Mouse (Mus musculus): ENCODE measurements around the gene Apobec4. TPM values are rescaled to one million over a fixed set of nuclear protein-coding genes. Genes with fewer than 3 reads are reported as not detected.

Gene Apobec4
- not detected for total RNA-seq (2018; cell fraction: chromatin; rRNA removed)
- total RNA-seq (2018; cell fraction: cytosol; rRNA removed), result under 1 TPM in 11 of 26 experiments, not detected in 15; 0.07 to 0.30 (median 0.14) TPM
- total RNA-seq (2018; cell fraction: nucleus; rRNA removed), result not detected
- polyA plus RNA-seq (2018), result not detected in 3 replicates

GRCm38 (mm10) chr1:152750312-152750965, at the start of gene Apobec4:
Apobec4 (plus strand) TSS chr1:152750551.
- Histone ChIP-seq H3K79me2 (ENCODE audit: inconsistent target) (no peaks in the 10 kb centered on the region), H3K4me3 (ENCODE audit: inconsistent target) (no peak within 1 kb of the TSS), H3K36me3 (ENCODE audit: inconsistent target) (no peaks in the 10 kb centered on the region), H3K27ac (no peak within 1 kb of the TSS)
- WGBS (ENCODE audit: missing documents), result 93% methylated on average over 12 of the region's 13 CpGs

DNA sequence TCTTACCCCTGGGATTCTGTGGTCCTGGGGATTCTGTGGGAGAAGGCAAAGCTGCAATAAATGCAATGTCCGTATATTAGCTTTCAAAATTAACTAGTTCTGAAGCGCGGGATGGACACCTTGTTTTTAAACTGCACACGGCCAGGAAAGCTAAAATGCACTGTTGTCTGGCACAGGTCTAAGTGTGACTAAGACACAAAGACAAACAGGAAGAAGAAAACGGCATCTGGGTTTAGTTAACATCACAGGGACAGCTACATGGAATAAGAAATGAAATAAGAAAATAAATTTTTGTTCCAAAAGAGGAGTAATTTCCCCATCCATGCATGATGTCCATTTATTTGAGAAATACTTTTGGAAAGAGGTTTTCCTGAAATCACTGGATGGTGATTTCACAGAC, 49.3 kb upstream of the Apobec4 start:
- no peak overlapping the region for H3K27ac ChIP-seq
- H3K4me3 ChIP-seq (ENCODE audit: inconsistent target), result no peak overlapping the region
- no peaks in the 10 kb centered on the region for H3K79me2 ChIP-seq (ENCODE audit: inconsistent target)
- no peaks in the 10 kb centered on the region for H3K36me3 ChIP-seq (ENCODE audit: inconsistent target)
- 90% methylated on average over 5 of the region's 5 CpGs for WGBS (ENCODE audit: missing documents)

- H3K4me3 ChIP-seq (ENCODE audit: inconsistent target), result no peak overlapping the region
- no peak overlapping the region for H3K27ac ChIP-seq
- H3K79me2 ChIP-seq (ENCODE audit: inconsistent target), result no peaks in the 10 kb centered on the region
- WGBS (ENCODE audit: missing documents), result 99% methylated on average over 6 of the region's 6 CpGs
- no peaks in the 10 kb centered on the region for H3K36me3 ChIP-seq (ENCODE audit: inconsistent target)
Measured at GRCm38 (mm10) chr1:152702920-152703319, 47.4 kb upstream of the Apobec4 start.

DNA sequence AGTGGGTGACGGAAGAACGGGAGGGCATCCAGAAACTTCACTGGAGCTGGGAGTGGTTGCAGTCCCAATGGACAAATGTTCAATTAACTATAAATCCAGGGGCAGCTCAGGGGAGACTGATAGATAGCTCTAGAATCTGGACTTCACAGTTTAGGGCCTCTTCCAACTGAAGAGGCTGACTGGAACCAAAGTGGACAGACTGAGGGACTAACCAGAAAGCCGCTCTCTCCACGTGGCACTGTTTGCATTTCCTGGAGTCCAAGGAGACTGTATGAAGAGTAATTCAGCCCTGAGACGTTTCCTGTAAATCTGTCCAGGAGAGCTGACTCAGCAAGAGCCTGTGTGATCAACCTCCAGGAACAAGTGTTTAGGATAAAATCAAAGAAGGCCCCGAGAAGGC, 46.4 kb upstream of the Apobec4 start:
- Histone ChIP-seq H3K4me3 (ENCODE audit: inconsistent target) (no peak overlapping the region), H3K79me2 (ENCODE audit: inconsistent target) (no peaks in the 10 kb centered on the region), H3K27ac (no peak overlapping the region), H3K36me3 (ENCODE audit: inconsistent target) (no peaks in the 10 kb centered on the region)
- WGBS (ENCODE audit: missing documents), result 64% methylated on average over 6 of the region's 6 CpGs

- Histone ChIP-seq H3K36me3 (ENCODE audit: inconsistent target) (no peaks in the 10 kb centered on the region), H3K79me2 (ENCODE audit: inconsistent target) (no peaks in the 10 kb centered on the region), H3K4me3 (ENCODE audit: inconsistent target) (no peak overlapping the region), H3K27ac (no peak overlapping the region)
- 100% methylated on average over 2 of the region's 2 CpGs for WGBS (ENCODE audit: missing documents)
Measured at GRCm38 (mm10) chr1:152707560-152707959, 42.8 kb upstream of the Apobec4 start.

DNA sequence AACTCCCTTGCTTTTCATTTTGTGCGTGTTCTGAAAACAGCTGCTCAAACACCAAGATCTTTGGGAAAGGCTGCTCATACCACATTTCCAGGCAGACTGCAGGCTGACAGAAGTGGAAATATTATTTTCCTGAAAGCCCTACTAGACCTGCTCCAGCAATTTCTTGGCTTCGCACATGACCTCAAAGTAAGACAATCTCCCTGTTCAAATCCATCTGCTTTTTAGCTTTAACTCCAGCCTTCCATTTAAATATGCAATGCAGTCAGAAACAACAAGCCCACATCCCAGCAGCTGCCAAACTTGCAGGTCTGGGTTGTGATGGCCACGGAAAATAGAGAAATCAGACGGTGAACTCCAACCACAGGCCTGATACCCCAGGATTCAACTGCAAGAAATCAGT, 39.3 kb upstream of the Apobec4 start:
- WGBS (ENCODE audit: missing documents), result 95% methylated on average over 4 of the region's 4 CpGs
- Histone ChIP-seq H3K36me3 (ENCODE audit: inconsistent target) (no peaks in the 10 kb centered on the region), H3K4me3 (ENCODE audit: inconsistent target) (no peak overlapping the region), H3K27ac (no peak overlapping the region), H3K79me2 (ENCODE audit: inconsistent target) (no peaks in the 10 kb centered on the region)

DNA sequence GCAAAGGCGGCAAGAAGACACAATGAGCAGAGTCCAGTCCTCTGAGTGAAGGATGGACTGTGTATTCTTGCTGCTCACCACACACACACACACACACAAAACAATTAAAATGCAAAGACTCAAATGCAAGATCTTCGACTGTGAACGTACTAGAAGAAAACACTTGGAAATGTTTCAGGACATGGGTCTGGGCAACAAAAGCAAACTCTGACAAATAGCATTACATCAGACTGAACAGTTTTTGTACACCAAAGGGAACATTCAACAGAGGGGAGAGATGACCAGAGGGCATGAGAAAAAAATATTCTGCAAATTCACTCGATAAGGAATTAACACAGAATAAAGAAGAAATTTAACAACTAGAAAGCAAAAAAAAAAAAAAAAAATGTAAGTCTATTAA, 36.4 kb upstream of the Apobec4 start:
- Histone ChIP-seq H3K27ac (no peak overlapping the region), H3K79me2 (ENCODE audit: inconsistent target) (no peaks in the 10 kb centered on the region), H3K36me3 (ENCODE audit: inconsistent target) (no peaks in the 10 kb centered on the region), H3K4me3 (ENCODE audit: inconsistent target) (no peak overlapping the region)
- WGBS (ENCODE audit: missing documents), result 92% methylated on average over 3 of the region's 4 CpGs

DNA sequence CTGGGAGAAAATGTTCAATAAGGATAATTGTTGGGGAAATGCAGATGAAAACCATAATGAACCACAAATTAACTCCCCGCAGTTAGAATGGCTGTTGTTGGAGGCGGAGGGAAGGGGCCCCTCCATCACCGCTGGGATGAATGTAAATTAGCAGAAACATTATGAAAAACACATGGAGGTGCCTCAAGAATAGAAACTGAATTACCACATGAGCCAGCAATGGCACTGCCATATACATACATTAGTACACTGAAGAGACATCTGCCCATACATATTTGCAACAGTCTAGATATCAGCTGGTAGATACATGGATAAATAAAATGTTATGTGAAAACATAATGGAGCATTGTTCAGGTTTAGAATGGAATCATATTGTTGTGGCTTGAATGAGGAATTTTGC, 35.9 kb upstream of the Apobec4 start:
- Histone ChIP-seq H3K4me3 (ENCODE audit: inconsistent target) (no peak overlapping the region), H3K79me2 (ENCODE audit: inconsistent target) (no peaks in the 10 kb centered on the region), H3K36me3 (ENCODE audit: inconsistent target) (no peaks in the 10 kb centered on the region), H3K27ac (no peak overlapping the region)
- 98% methylated on average over 3 of the region's 3 CpGs for WGBS (ENCODE audit: missing documents)

GRCm38 (mm10) chr1:152717329-152717728, 33.0 kb upstream of the Apobec4 start:
- no peaks in the 10 kb centered on the region for H3K79me2 ChIP-seq (ENCODE audit: inconsistent target)
- WGBS (ENCODE audit: missing documents), result 89% methylated on average over 1 of the region's 1 CpGs
- H3K4me3 ChIP-seq (ENCODE audit: inconsistent target), result no peak overlapping the region
- no peak overlapping the region for H3K27ac ChIP-seq
- H3K36me3 ChIP-seq (ENCODE audit: inconsistent target), result no peaks in the 10 kb centered on the region

- Histone ChIP-seq H3K4me3 (ENCODE audit: inconsistent target) (no peak overlapping the region), H3K79me2 (ENCODE audit: inconsistent target) (no peaks in the 10 kb centered on the region), H3K36me3 (ENCODE audit: inconsistent target) (no peaks in the 10 kb centered on the region), H3K27ac (no peak overlapping the region)
- WGBS (ENCODE audit: missing documents), result 67% methylated on average over 6 of the region's 6 CpGs
Measured at GRCm38 (mm10) chr1:152718200-152718599, 32.2 kb upstream of the Apobec4 start.

DNA sequence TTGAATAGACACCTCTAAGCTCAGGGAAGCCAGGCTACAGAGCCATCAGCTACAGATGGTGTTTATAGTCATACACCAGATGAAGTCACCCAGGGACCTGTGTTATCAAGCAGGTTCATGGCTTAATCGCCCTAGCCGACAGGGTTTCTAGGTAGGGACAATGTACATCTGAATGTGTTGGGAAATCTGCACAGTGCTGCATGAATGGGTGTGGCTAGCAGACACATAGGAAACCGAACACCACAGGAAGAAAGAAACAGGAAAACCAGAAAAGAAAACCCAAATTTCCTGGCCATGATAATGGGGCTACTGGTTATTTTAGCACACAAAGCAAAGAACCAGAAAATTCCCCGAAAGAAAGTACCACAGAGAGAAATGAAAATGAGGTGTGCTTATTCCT, 29.4 kb upstream of the Apobec4 start:
- Histone ChIP-seq H3K36me3 (ENCODE audit: inconsistent target) (no peaks in the 10 kb centered on the region), H3K79me2 (ENCODE audit: inconsistent target) (no peaks in the 10 kb centered on the region), H3K4me3 (ENCODE audit: inconsistent target) (no peak overlapping the region), H3K27ac (no peak overlapping the region)
- 13% methylated on average over 4 of the region's 4 CpGs for WGBS (ENCODE audit: missing documents)

- H3K4me3 ChIP-seq (ENCODE audit: inconsistent target), result no peak overlapping the region
- whole genome bisulfite sequencing (ENCODE audit: missing documents), result 91% methylated on average over 10 of the region's 11 CpGs
- H3K79me2 ChIP-seq (ENCODE audit: inconsistent target), result no peaks in the 10 kb centered on the region
- no peaks in the 10 kb centered on the region for H3K36me3 ChIP-seq (ENCODE audit: inconsistent target)
- H3K27ac ChIP-seq, result no peak overlapping the region
Measured at GRCm38 (mm10) chr1:152721535-152722198, 28.7 kb upstream of the Apobec4 start.

GRCm38 (mm10) chr1:152724286-152724685, 26.1 kb upstream of the Apobec4 start:
- H3K36me3 ChIP-seq (ENCODE audit: inconsistent target), result no peaks in the 10 kb centered on the region
- H3K79me2 ChIP-seq (ENCODE audit: inconsistent target), result no peaks in the 10 kb centered on the region
- no peak overlapping the region for H3K4me3 ChIP-seq (ENCODE audit: inconsistent target)
- no peak overlapping the region for H3K27ac ChIP-seq

DNA sequence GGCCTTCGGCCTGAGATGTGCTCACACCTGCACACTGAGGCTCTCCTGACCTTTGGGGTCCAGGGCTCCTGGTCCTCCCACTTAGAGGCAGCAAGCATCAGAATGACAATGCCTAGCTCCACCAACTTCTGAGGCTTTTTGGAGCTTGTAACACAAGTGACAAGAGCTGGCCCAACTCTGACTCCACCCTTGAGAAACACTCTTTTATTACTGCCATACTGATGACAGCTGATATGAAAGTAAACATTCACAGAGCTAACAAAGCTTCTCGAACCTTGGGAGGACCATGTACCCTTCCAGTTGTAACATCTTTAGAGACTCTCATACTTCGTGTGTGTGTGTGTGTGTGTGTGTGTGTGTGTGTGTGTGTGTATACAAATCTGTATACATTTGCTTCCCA, 24.3 kb upstream of the Apobec4 start:
- Histone ChIP-seq H3K36me3 (ENCODE audit: inconsistent target) (no peaks in the 10 kb centered on the region), H3K27ac (no peak overlapping the region), H3K79me2 (ENCODE audit: inconsistent target) (no peaks in the 10 kb centered on the region), H3K4me3 (ENCODE audit: inconsistent target) (no peak overlapping the region)
- WGBS (ENCODE audit: missing documents), result 85% methylated on average over 2 of the region's 3 CpGs

- H3K27ac ChIP-seq, result no peak overlapping the region
- H3K79me2 ChIP-seq (ENCODE audit: inconsistent target), result no peaks in the 10 kb centered on the region
- 3% methylated on average over 3 of the region's 5 CpGs for WGBS (ENCODE audit: missing documents)
- H3K4me3 ChIP-seq (ENCODE audit: inconsistent target), result no peak overlapping the region
- H3K36me3 ChIP-seq (ENCODE audit: inconsistent target), result no peaks in the 10 kb centered on the region
Measured at GRCm38 (mm10) chr1:152727604-152728236, 22.6 kb upstream of the Apobec4 start.

Measured in macrophage (primary cell).